Mouse (Mus musculus) stomach, postnatal 0 days (tissue): Measurements from ENCODE around the gene Rap1gap.

ENCODE experiments used
- CTCF ChIP-seq: IDR thresholded peaks from 2 replicates; pipeline ENCODE4 v1.5.1; 2016; ENCODE audit warnings: antibody characterized with exemption, low read depth, mild to moderate bottlenecking, moderate library complexity
- EP300 ChIP-seq: optimal IDR thresholded peaks from 2 replicates; pipeline ENCODE3; 2016; ENCODE audit warnings: antibody characterized with exemption

DNA sequence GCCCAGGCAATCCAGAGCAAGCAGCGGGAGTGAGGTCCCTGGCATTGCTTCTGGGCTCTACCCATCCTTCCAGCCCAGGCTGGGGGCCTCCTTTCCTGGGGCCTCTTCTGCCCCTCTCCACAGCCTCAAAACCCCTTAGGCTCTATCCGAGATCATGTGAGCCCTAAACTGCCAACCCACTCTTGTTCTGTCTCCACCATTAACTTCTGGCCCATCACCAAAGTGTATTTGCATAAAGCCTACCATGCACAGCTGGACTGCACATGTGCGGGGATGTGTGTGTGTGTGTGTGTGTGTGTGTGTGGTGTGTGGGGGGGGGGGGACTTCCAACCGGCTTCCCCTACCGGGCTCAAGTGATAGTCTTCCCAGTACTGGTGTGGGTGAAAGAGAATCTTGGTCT lies 109.5 kb downstream of the Rap1gap start:
- no peak for TF ChIP-seq EP300
- TF ChIP-seq CTCF: no peak
